Mouse (Mus musculus): ENCODE measurements at regions not wholly inside any gene's neighbourhood (a gene's known extent, or its start where the extent isn't known, plus 50 kb on each side); places are given as distances from the start of the nearest gene placed in this dataset.

DNA sequence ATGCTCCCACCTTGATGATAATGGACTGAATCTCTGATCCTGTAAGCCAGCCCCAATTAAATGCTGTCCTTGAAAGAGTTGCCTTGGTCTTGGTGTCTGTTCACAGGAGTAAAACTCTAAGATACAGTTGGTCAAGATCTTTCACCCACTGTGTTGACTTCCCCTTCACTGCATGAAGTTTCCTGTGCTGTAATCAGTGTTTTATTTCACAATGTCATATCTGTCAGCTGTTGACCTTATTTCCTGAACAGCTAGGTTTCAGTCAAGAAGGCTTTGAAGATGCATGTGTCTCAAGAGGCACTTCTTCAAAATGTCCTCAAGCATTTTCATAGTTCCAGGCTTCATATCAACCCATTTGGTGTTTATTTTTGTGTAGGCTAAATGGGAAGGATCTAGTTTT is 597.3 kb upstream of the Fam92a start:
- no peak for DNase-seq (ENCODE audit: low spot score)

DNA sequence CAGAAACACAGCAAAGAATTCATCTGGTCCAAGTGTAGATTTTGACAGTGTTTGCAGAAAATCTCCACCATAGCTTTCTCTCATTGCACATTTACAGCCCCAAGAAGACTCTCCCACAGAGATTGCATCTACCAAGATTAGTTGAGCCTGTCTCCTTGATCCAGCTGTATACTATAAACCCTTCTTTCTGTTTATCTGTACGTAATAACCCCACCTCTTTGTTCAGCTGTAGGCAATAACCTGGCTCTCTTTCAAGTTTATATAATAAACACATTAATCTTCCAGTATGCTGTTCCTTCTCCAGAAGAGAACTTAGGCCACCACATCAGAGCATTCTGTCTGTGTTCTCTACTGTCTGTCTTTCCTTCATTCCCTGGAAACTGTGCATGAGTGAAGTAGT is 594.9 kb upstream of the Fam92a start:
- no peak for DNase-seq (ENCODE audit: low spot score)

DNA sequence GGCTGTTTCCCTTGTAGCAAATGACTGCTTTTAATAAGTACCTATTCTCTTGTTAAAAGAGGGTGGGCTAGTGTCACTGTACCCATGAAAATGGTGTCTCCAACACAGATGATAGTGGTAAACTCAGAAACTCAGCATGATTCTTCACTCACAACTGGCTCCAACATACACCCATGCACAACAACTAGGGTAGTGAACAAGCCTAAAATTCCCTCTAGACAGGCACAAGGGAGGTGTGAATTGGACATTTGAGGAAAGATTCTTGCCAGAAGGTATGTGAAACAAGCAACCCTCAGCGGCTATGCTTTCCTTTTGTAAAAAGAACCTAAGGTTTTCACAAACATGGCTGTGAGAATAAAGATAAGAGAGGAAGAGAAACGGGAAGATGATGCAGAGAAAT is 579.0 kb upstream of the Fam92a start:
- DNase-seq (ENCODE audit: low spot score) = no peak

DNA sequence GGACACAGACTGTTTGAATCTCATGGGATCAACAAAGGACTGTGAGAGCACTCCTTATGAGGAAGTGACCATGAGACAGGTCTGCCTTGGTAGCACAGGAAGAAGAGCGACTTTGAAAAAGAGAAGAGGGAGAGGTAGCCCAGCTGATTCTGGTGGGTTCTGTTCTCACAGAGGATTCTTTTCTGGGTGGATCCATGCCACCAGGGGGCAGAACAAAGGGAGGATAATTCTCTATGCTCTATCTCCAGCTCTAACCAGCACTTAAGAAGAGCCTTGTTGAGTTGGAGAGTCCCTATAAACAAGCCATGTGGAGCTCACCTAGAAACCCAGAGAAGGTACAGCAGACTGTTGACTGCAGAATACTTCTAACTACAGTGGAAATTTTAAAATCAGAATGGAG is 578.1 kb upstream of the Fam92a start:
- DNase-seq (ENCODE audit: low spot score) = no peak

DNA sequence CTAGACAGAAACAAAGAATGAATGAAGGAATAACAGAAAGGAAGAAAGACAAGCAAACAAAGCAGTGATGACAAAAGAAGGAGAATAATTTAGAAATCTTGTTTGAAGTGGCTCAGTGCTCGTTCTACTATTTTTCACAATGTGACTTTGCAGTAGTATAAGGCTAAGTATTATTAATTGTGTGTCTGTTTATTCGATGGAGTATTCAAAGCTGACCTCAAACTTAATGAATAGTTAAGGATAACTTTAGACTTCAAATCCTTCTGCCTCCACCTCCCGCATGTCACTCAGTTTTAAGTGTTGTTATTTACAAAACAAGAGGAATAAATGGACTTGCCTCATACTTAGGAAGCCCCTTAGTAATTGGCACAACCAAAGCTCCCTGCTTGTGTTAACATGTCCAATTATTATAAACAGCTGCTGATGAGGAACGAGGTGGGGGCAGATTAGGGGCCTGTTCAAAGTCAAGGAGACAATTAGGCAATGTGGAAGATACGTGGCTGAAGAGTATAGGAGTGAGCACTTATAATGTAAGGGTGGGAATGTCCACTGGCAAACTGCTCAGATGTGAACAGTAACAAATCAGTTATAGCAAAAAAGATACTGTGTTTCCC is 572.0 kb upstream of the Fam92a start:
- no peak for DNase-seq (ENCODE audit: low spot score)

DNA sequence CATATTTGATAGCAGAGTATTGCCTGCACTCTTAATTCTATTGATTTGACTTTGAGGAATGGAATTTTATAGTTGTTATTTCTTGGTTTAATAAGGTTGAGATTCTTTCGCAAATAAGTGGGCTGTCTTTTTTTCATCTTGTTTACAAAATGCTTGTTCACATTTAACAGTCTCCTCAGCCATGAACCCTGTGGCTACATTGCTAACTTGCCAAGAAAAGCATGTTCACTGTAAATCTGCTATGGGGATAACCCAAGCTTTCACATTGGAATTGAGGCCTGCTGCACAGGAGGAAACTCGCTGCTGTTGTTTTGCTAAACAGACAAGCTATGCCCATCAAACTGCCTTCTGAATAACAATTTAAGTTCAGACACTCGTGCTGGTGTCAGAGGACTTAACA is 564.6 kb upstream of the Fam92a start:
- no peak for DNase-seq (ENCODE audit: low spot score)

DNA sequence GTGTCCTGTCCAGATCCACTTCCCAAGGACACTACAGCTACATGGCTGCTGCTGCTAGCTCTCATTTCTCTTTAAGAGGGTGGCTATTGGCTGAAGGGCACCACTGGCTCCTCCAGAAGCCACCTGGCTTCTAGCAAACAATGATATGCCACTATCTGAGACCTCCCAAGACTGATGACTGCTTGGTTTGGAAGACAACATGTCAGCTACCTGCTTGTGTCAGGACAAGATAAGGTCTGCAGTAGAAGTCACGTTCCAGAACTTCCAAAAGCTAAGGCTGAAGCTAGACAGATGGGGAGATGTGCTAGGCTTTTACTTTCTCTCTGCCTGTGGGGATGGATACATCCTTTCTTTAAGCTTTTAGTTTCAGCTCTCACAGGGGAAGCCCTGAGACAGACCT is 528.4 kb upstream of the Fam92a start:
- DNase-seq (ENCODE audit: low spot score) = no peak

DNA sequence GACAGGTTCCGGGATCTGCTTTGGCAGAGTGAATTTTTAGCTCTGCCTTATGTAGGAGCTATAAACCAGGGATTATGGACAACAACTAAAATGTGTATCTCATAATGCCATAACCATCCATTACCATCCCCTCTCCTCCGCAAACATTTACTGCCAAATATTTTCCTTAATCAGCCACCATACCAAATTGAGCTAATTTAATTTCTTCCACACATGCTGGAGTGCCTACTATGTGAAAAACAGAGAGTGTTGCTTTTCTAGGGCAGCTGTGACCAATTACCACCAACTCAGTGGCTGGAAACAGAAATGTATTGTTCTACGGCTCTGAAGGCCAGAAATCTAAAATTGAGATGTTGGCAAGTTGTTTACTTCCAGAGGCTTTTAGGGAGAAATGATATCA is 506.0 kb upstream of the Fam92a start:
- DNase-seq (ENCODE audit: low spot score) = no peak

DNA sequence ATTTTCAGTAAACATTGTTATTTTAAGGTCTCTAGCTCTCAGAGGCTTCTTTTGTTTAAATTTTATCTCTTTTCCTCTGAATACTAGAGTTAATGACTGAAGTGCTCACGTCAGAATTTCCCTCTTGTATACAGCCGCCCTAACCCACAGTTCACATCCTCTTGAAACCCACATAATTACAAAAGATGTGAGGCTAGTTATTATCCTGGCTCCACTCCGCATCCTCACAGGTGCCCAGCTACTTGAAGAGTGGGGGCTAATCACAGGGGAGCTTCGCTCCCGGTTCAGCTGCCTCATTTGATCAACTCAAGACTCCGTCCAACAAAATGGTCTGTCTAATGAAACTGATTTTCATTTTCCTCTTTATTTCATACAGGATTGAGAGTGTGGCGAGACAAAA is 499.6 kb upstream of the Fam92a start:
- DNase-seq (ENCODE audit: low spot score) = no peak

DNA sequence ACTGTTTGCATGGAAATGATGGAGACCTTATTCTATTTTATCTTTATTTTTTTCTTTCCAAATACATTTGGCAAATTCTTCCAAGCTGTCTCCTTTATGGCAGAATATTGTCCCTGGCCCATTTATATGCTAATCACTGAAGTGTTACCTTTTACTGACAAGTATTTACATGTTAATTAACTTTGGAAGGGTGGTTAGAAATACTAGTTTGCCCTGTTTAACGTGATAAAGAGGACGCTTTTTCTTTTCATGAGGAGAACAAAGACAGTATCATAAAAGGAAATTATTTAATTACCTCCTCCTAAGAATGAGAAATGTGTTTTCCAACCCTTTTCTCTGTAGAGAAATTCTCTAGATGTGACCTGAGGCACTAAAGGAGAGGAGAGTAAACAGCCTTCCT is 491.4 kb upstream of the Fam92a start:
- DNase-seq (ENCODE audit: low spot score) = no peak

DNA sequence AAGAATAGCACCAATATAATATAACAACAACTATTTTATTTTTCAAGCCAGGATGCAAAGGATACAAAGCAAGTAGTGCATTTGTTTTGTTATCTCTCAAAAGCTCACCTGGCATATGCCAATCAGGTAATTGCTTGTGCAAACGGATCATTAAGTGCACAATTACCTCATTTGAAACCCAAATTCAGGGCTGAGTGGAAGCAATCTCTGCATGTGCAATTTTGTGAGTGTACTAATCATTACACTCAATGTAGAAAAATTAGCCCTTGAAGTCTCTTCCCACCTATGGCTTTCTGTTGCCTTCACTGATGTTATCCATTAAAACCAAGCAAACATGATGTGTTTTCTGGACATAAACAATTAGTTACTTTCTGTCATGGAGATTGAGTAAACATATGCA is 490.9 kb upstream of the Fam92a start:
- DNase-seq (ENCODE audit: low spot score) = no peak

DNA sequence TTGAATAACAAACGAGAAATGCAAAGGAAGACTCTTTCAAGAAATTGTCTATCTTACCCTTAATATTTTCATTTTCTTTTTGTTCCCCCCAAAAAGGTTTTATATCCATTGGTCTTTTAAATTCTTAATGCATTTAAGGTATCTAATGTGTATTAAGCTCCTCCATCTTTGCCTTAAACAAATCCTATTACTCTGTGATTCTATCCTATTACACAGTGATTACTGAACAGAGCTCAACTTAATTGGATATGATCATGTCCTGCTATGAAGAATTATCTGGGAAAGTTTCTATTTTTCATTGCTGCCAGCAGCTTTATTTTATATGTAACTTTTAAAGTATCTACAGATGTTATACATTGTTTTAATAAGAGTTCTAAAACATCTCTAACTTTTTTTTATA is 487.3 kb upstream of the Fam92a start:
- no peak for DNase-seq (ENCODE audit: low spot score)

DNA sequence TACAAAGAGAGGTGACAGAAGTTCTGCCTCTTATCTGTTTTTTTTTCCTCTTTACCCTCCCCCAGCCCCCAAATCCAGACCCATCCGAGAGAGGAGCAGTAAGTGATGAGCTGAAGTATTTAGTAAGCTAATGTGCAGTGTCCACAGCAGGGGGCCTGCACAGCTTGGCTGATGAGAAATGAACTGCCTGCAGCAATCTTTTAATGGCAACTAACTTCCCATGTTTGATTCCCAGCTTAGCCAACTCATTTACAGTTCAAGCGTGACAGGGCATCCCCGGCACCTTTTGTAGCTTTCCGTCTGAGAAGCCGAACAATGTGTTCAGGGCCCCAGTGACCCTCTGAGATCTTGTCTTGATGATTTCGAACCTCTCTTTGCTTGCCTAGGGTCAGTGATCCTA is 486.8 kb upstream of the Fam92a start:
- no peak for DNase-seq (ENCODE audit: low spot score)

DNA sequence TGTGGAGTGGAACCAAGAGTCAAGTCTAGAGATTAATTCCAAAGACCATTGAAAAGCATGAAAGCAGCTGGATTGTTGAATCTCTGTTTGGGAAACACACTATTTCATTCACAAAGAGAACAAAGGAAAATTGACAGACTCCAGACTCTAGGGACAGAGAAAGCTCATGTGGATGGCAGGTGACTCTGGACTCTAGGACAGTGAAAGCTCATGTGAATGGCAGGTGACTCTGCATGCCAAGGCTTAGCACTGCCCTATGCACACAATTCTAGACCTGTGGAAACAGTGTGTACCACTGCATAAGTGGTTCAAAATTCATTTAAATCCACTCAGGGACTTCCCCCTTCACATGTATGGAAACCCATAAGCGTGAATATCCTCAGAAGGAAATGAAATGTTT is 486.0 kb upstream of the Fam92a start:
- no peak for DNase-seq (ENCODE audit: low spot score)

DNA sequence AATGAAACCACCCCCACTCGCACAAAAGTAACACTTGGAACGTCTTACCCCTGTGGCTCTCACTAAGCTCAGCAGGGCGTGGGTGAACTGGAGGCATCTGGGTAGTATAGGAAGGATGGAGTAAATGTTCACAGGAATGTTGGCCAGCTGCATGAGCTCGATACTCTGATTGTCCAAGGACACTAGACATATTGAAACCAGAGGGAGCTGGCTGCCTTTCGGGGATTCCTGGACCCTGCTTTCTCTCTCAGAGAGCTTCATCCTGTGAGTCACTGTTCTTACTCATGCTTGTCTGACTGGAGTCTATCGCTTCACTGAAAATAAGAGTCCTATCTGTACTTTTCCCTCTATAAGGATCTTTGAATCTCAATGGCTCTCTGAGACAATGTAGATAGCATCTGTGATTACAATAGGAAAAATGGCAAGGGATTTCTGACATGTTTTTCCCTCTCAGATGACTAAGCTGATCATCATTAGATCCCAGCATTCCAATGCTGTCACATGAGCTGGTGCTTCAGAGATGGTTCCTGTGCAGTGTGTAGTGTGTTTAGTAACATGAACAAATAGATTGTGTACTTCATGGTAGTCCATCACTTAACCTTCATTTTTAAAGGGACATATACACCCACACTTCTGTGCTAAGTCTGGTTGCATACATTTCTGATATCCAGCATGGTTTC is 485.2 kb upstream of the Fam92a start:
- no peak for DNase-seq (ENCODE audit: low spot score)

DNA sequence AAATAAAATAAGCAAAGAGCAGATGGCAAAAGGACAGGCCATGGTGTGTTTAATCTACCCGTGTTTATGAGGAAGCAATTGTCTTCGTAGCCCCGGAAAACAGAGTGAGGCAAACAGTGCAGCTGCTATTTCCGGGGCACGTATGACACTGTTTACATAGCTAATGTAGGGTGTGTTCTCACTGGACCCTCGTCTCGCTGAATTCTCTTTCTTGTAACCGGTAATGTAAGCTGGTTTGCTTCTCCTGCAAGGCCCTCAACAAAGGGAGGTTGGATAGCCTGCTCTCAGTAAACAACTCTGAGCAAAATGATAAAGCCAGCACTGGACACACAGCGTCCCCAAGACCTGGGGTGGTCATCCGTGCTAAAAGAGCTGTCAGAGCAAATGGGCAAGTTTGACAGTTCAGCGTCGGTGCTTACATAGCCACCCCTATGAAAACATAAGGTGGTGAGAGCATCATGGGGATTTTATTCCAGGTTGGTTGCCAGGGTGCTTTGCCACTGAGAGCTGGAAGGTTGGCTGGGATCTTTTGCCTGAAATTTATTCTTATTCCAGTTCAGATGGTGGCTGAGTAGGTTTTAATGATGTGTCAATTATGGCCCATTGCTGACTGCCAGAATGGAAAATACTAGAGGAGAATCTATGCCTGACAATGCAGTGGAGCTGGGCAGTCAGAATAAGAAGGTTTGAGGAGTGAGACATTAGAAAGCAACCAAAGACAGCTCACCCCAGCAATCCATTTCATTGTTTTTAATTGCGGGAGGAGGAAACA is 483.8 kb upstream of the Fam92a start:
- DNase-seq (ENCODE audit: low spot score) = no peak

DNA sequence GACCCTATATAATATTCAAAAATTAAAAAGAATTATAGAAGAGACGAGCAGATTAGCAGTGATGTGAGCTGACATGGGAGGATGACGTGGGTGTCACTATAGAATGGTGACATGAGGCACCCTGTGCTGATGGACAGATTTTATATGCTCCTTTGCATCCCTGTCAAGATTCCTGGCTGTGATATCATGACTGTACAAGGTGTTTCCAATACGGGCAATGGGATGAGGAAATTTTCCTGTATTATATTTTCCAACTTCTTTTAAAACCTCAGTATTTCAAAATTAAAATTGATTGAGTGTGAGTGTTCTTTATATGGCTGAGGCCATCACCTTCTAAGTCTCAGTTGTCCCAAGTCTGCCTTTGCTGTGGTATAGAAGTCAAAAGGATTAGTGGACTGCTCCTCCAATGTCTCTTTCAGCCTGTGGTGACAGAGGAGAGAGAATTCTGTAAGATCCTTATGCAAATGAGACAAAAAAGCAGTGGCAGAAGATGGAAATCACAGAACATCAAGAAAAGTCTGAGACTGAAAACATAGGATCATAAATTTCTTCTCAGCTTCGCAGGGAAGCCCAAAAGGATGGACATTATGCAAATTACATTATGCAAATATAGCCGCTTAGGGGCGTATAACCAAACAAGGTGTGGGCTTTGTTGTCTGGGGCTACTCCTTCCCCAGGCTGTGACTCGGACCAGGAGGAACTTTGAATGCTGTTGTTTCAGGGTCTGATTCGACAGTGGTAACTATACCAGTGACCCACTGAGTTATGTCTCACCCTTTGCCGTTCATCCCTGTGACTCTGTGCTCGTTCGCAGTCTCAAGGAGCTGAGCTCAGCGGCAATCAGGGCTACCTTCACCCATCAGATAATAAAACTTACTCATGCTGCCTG is 483.0 kb upstream of the Fam92a start:
- DNase-seq (ENCODE audit: low spot score) = no peak

DNA sequence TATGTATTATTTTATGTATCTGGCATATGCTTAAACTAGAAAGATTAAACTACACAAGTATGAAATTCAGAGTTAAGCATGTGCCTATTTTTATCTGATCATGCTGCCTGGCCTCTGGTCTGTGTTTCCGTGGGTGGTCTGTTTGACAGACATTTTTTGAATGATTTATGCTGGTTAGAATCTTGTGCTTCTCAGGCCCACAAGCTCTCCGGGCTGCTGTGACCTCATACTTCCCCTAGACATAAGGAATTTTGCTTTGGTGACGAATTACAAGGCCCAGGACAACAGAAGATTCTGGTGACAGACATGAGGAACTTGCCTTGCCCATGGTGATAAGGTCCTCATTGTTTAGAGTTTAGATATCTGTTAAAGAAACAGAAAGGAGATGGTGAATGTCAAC is 475.9 kb upstream of the Fam92a start:
- no peak for DNase-seq (ENCODE audit: low spot score)

DNA sequence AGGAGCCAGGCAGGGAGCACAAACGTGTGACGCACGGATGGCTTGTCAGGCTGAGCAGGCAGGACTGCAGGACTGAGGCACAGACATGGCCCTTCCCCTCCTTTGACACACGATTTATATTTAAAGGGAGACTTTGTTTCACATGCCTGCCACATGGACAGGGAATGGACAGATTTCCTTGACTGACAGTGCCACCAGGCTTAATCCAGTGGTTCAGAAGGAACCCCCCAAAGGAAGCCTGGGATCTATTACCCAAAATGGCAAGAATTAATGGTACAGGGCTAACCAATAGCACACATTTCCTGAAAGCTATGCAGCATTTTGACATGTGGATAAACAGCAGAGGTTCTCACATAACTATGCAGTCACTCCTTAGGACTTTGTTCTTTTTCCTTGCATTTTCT is 470.7 kb upstream of the Fam92a start:
- DNase-seq (ENCODE audit: low spot score) = no peak

DNA sequence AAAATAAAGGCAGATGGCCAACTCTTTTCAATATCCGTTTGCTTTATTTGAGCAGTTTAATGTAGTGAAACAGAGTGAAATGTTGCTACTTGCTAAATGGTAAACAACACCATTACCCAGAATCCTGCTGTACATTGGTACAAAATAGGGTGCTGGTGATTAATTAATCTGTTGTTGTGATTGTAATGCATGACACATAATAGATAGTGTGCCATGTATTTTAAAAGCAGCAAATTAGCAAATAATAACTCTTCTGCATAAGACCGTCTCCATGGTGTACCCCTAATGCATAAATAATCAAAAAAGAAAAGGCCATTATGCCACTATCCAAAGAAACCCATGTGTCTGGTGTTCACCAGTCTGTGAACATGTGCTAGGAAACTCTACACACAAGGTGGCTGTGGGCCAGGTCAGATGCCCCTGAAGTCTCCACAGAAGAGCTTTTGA is 457.6 kb upstream of the Fam92a start:
- no peak for DNase-seq (ENCODE audit: low spot score)

DNA sequence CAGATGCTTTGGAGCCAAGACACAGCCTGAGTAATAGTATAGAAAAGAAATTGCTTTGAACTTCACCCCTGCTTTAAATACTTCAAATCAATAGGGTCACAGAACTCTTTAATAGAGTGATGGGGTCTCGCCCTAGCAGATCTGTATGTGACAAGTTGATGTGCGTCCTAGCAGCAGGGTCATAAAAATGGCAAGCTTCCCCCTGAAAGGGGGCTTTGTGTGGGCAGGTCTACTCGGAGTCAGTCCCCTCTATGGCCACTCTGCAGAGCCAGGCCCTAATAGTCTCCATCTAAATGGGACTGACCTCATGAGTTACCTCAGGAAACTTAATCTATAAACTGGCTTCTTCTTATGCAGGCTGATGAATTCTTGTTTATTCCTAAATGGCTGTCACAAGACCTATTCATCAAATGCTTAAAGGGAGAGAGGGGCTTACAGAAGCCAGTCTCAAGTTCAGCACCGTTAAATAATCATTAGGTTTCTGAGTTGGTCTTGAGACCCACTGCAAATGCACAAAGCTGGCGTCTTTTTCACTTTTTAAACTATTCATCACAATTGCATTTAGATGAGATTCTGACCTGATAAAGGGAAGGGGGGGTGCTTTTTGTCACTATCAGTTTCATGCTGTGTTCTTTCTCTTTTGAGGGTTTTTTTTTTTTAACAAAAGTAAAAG is 457.0 kb upstream of the Fam92a start:
- no peak for DNase-seq (ENCODE audit: low spot score)

All from ovary, adult 18-20 months (tissue).